Mouse (Mus musculus) inflammation-experienced regulatory T-cells, adult 6 months (primary cell): ENCODE data around the gene Rgl3. TPM values are rescaled to one million over a fixed set of nuclear protein-coding genes. Genes with fewer than 3 reads are reported as not detected.

Experiments used
- polyA plus RNA-seq, 3 experiments: library from polyadenylated mRNA; unstranded; fragments of 100-300 nt; shearing (Covaris generic); gene quantifications; one replicate each; pipeline ENCODE4 v1.2.1; 2017

Gene Rgl3
- polyA plus RNA-seq, 3 experiments from 2014 or later = not detected

Other genes with a start within 250 kb of the Rgl3 start
- 10 to 100 TPM in 1 of 3 experiments, 1 to 10 TPM in 2; 5.5 to 54.9 (median 8.6) TPM for gene Spc24, start 229.1 kb downstream of the Rgl3 start, polyA plus RNA-seq
- not detected for gene Kank2, start 190.7 kb downstream of the Rgl3 start, polyA plus RNA-seq
- not detected for gene Angptl8, start 153.9 kb downstream of the Rgl3 start, polyA plus RNA-seq
- 1 to 10 TPM; 1.7 to 2.1 (median 1.9) TPM for gene Dock6, start 136.8 kb downstream of the Rgl3 start, polyA plus RNA-seq
- gene Rab3d, start 71.3 kb downstream of the Rgl3 start, polyA plus RNA-seq = 1 to 10 TPM; 7.4 to 9.6 (median 8.9) TPM
- gene Ccdc159, start 62.0 kb downstream of the Rgl3 start, polyA plus RNA-seq = not detected
- gene Tmem205, start 61.9 kb downstream of the Rgl3 start, polyA plus RNA-seq = 10 to 100 TPM in 1 of 3 experiments, 1 to 10 TPM in 2; 8.8 to 11.1 (median 9.7) TPM
- 1 to 10 TPM in 1 of 3 experiments, under 1 TPM in 2; 0.26 to 1.2 (median 0.45) TPM for gene Plppr2, start 52.4 kb downstream of the Rgl3 start, polyA plus RNA-seq
- gene Swsap1, start 33.7 kb downstream of the Rgl3 start, polyA plus RNA-seq = 1 to 10 TPM; 3.6 to 6.2 (median 4.9) TPM
- gene Epor, start 25.9 kb downstream of the Rgl3 start, polyA plus RNA-seq = under 1 TPM in 2 of 3 experiments, not detected in 1; 0.31 to 0.38 TPM
- not detected for gene Ccdc151, start 13.2 kb upstream of the Rgl3 start, polyA plus RNA-seq
- gene Prkcsh, start 13.4 kb upstream of the Rgl3 start, polyA plus RNA-seq = 10 to 100 TPM; 30.8 to 47.7 (median 36.1) TPM
- gene Elavl3, start 62.6 kb upstream of the Rgl3 start, polyA plus RNA-seq = not detected
- not detected for gene Gm49318, start 81.8 kb upstream of the Rgl3 start, polyA plus RNA-seq
- 1 to 10 TPM; 2.9 to 7.0 (median 6.5) TPM for gene Zfp653, start 81.9 kb upstream of the Rgl3 start, polyA plus RNA-seq
- 10 to 100 TPM; 27.7 to 40.0 (median 37.7) TPM for gene Ecsit, start 96.0 kb upstream of the Rgl3 start, polyA plus RNA-seq
- under 1 TPM; 0.20 to 0.36 (median 0.32) TPM for gene Cnn1, start 109.8 kb upstream of the Rgl3 start, polyA plus RNA-seq
- gene Elof1, start 127.7 kb upstream of the Rgl3 start, polyA plus RNA-seq = 10 to 100 TPM; 76.4 to 98.9 (median 89.4) TPM
- 100 to 1,000 TPM; 155 to 257 (median 245) TPM for gene Acp5, start 146.3 kb upstream of the Rgl3 start, polyA plus RNA-seq
- gene Pigyl, start 167.4 kb upstream of the Rgl3 start, polyA plus RNA-seq = 10 to 100 TPM; 40.1 to 46.8 (median 43.2) TPM
- gene Zfp872, start 198.6 kb upstream of the Rgl3 start, polyA plus RNA-seq = not detected
- gene Zfp809, start 236.3 kb upstream of the Rgl3 start, polyA plus RNA-seq = 10 to 100 TPM; 39.0 to 42.2 (median 40.6) TPM